Mouse (Mus musculus) heart, adult 8-10 months (tissue): ENCODE data around the gene Slc19a2. TPM values are rescaled to one million over a fixed set of nuclear protein-coding genes. Genes with fewer than 3 reads are reported as not detected.

Source experiments
- total RNA-seq, 4 experiments: library from RNA; stranded (reverse); gene quantifications; 2 replicates each; pipeline ENCODE4 v1.2.4; 2022

The Slc19a2 gene
- total RNA-seq, 4 experiments from 2014 or later = 6.4 to 9.5 (median 8.5) TPM

Other genes starting within 250 kb of the Slc19a2 start
- 1 to 10 TPM in 1 of 4 experiments, under 1 TPM in 3; 0.33 to 1.1 (median 0.54) TPM for gene Sele, start 200.8 kb upstream of the Slc19a2 start, total RNA-seq
- 1 to 10 TPM in 3 of 4 experiments, under 1 TPM in 1; 0.71 to 3.5 (median 1.1) TPM for gene Sell, start 187.1 kb upstream of the Slc19a2 start, total RNA-seq
- gene Selp, start 133.8 kb upstream of the Slc19a2 start, total RNA-seq = 1 to 10 TPM in 3 of 4 experiments, under 1 TPM in 1; 0.49 to 8.6 (median 1.2) TPM
- 10 to 100 TPM in 1 of 4 experiments, 1 to 10 TPM in 1, under 1 TPM in 2; 0.94 to 14.2 (median 1.1) TPM for gene F5, start 97.2 kb upstream of the Slc19a2 start, total RNA-seq
- 10 to 100 TPM in 1 of 4 experiments, 1 to 10 TPM in 3; 9.0 to 10.0 (median 10.0) TPM for gene Ccdc181, start 26.5 kb downstream of the Slc19a2 start, total RNA-seq
- gene Nme7, start 55.1 kb downstream of the Slc19a2 start, total RNA-seq = 1 to 10 TPM; 4.0 to 5.4 (median 4.7) TPM
- gene Blzf1, start 58.4 kb downstream of the Slc19a2 start, total RNA-seq = 10 to 100 TPM; 21.3 to 22.2 (median 21.8) TPM
- gene Atp1b1, start 209.3 kb downstream of the Slc19a2 start, total RNA-seq = 100 to 1,000 TPM; 315 to 378 (median 343) TPM